Mouse (Mus musculus): Measurements from ENCODE around the gene Ccdc181. TPM values are rescaled to one million over a fixed set of nuclear protein-coding genes. Genes with fewer than 3 reads are reported as not detected.

Gene Ccdc181
- polyA plus RNA-seq, 1 experiment: 8.8 TPM

GRCm38 (mm10) chr1:164327764-164328163 lies 52.4 kb downstream of the Ccdc181 start:
- 59% methylated on average over 7 of the region's 7 CpGs for WGBS
- Histone ChIP-seq H3K27ac (ENCODE audit: insufficient read depth, low read depth, low read length) (peak overlapping the region; percentile 78), H3K36me3 (ENCODE audit: control insufficient read depth, insufficient read depth, low read length) (no peaks in the 10 kb centered on the region), H3K4me3 (ENCODE audit: insufficient read depth, low read depth, low read length) (no peak overlapping the region), H3K4me1 (ENCODE audit: control insufficient read depth, insufficient read depth, low read length) (peaks cover 4% of the 10 kb centered on the region; the same call in 1 of the 2 replicates), H3K27me3 (replicated peaks; ENCODE audit: control insufficient read depth, insufficient read depth, low read length) (no peaks in the 10 kb centered on the region)
- peak; percentile 69 for DNase-seq
- no peak for TF ChIP-seq CTCF (conservative IDR thresholded peaks at IDR 0.05; ENCODE audit: insufficient read depth, insufficient read length, low read depth, low read length)
- no peak for TF ChIP-seq POLR2A (IDR thresholded peaks at IDR 0.05; ENCODE audit: low read depth, low read length)

DNA sequence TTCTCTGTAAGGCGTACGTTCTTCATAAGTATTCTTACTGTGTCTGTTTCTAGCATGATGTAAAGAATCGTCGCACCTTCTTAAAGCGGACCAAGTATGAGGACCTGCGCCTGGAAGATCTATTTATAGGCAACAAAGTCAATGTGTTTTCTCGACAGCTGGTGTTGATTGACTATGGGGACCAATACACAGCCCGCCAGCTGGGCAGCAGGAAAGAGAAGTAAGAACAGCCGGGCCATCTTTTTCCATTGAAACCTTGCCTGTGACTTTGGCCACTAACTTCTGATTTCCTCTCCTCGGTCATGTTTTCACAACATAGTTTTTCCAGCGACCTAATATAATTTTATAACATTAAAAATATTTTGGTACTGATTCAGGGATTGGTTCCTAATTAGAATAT lies 57.2 kb downstream of the Ccdc181 start:
- TF ChIP-seq POLR2A (IDR thresholded peaks at IDR 0.05; ENCODE audit: low read depth, low read length) (no peak), CTCF (conservative IDR thresholded peaks at IDR 0.05; ENCODE audit: insufficient read depth, insufficient read length, low read depth, low read length) (no peak)
- H3K4me1 ChIP-seq (ENCODE audit: control insufficient read depth, insufficient read depth, low read length): peaks cover 4% of the 10 kb centered on the region; the same call in 1 of the 2 replicates
- 92% methylated on average over 11 of the region's 11 CpGs for WGBS
- DNase-seq: no peak
- H3K36me3 ChIP-seq (ENCODE audit: control insufficient read depth, insufficient read depth, low read length): no peaks in the 10 kb centered on the region; the same call in 1 of the 2 replicates
- no peak overlapping the region for H3K4me3 ChIP-seq (ENCODE audit: insufficient read depth, low read depth, low read length)
- no peaks in the 10 kb centered on the region for H3K27me3 ChIP-seq (replicated peaks; ENCODE audit: control insufficient read depth, insufficient read depth, low read length)
- no peak overlapping the region for H3K27ac ChIP-seq (ENCODE audit: insufficient read depth, low read depth, low read length)

GRCm38 (mm10) chr1:164335435-164335834 lies 60.0 kb downstream of the Ccdc181 start:
- no peak overlapping the region for H3K27ac ChIP-seq (ENCODE audit: insufficient read depth, low read depth, low read length)
- 73% methylated on average over 3 of the region's 3 CpGs for WGBS
- H3K4me3 ChIP-seq (ENCODE audit: insufficient read depth, low read depth, low read length): no peak overlapping the region
- H3K36me3 ChIP-seq (ENCODE audit: control insufficient read depth, insufficient read depth, low read length): no peaks in the 10 kb centered on the region; the same call in 1 of the 2 replicates
- DNase-seq: no peak
- no peak for TF ChIP-seq POLR2A (IDR thresholded peaks at IDR 0.05; ENCODE audit: low read depth, low read length)
- no peak for TF ChIP-seq CTCF (conservative IDR thresholded peaks at IDR 0.05; ENCODE audit: insufficient read depth, insufficient read length, low read depth, low read length)
- no peaks in the 10 kb centered on the region; the same call in 1 of the 2 replicates for H3K4me1 ChIP-seq (ENCODE audit: control insufficient read depth, insufficient read depth, low read length)
- no peaks in the 10 kb centered on the region for H3K27me3 ChIP-seq (replicated peaks; ENCODE audit: control insufficient read depth, insufficient read depth, low read length)

DNA sequence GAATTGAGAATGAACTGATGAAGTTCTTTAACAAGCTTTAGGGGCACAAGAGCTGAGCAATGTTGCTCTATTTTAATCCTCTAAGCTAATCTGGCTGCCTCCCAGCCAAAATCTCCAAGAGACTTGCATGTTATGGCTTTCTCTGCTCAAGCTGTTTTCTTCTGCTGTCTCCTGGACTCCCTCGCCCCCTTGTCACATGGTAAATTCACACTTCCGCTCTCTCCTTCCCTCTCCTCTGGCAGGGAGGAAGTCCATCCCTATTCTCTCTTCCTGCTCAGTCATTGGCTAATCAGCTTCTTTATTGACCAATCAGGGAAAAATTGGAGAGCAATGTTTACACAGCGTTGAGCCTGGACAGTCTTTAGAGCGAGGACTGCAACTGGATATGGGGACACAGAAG lies 60.5 kb downstream of the Ccdc181 start:
- no peaks in the 10 kb centered on the region; the same call in 1 of the 2 replicates for H3K36me3 ChIP-seq (ENCODE audit: control insufficient read depth, insufficient read depth, low read length)
- no peak overlapping the region for H3K27ac ChIP-seq (ENCODE audit: insufficient read depth, low read depth, low read length)
- TF ChIP-seq CTCF (conservative IDR thresholded peaks at IDR 0.05; ENCODE audit: insufficient read depth, insufficient read length, low read depth, low read length) (no peak), POLR2A (IDR thresholded peaks at IDR 0.05; ENCODE audit: low read depth, low read length) (no peak)
- no peak overlapping the region for H3K4me3 ChIP-seq (ENCODE audit: insufficient read depth, low read depth, low read length)
- WGBS: 87% methylated on average over 4 of the region's 4 CpGs
- H3K27me3 ChIP-seq (replicated peaks; ENCODE audit: control insufficient read depth, insufficient read depth, low read length): no peaks in the 10 kb centered on the region
- H3K4me1 ChIP-seq (ENCODE audit: control insufficient read depth, insufficient read depth, low read length): no peaks in the 10 kb centered on the region; the same call in 1 of the 2 replicates
- DNase-seq: no peak

Other genes starting within 250 kb of the Ccdc181 start
- 0.37 and 0.42 TPM in 2 replicates for gene Sele, start 227.4 kb upstream of the Ccdc181 start, polyA plus RNA-seq (2012; rRNA removed)
- 0.33 and 7.3 TPM in 2 replicates for gene Sell, start 213.6 kb upstream of the Ccdc181 start, polyA plus RNA-seq (2012; rRNA removed)
- gene Selp, start 160.3 kb upstream of the Ccdc181 start, polyA plus RNA-seq (2012; rRNA removed): 0.38 and 0.71 TPM in 2 replicates
- gene F5, start 123.7 kb upstream of the Ccdc181 start, polyA plus RNA-seq (2012; rRNA removed): 3.8 and 3.9 TPM in 2 replicates
- gene Slc19a2, start 26.5 kb upstream of the Ccdc181 start, polyA plus RNA-seq (2012; rRNA removed): 11.2 and 12.8 TPM in 2 replicates
- 12.8 and 14.8 TPM in 2 replicates for gene Nme7, start 28.5 kb downstream of the Ccdc181 start, polyA plus RNA-seq (2012; rRNA removed)
- 5.4 and 6.0 TPM in 2 replicates for gene Blzf1, start 31.9 kb downstream of the Ccdc181 start, polyA plus RNA-seq (2012; rRNA removed)
- gene Atp1b1, start 182.8 kb downstream of the Ccdc181 start, polyA plus RNA-seq (2012; rRNA removed): 945 and 1,094 TPM in 2 replicates

Measured in kidney, adult 2 months (tissue).